Mouse (Mus musculus): ENCODE results near the gene E2f2. TPM values are rescaled to one million over a fixed set of nuclear protein-coding genes. Genes with fewer than 3 reads are reported as not detected.

The E2f2 gene
- polyA plus RNA-seq, 1 experiment from 2014 or later = 4.3 TPM

DNA sequence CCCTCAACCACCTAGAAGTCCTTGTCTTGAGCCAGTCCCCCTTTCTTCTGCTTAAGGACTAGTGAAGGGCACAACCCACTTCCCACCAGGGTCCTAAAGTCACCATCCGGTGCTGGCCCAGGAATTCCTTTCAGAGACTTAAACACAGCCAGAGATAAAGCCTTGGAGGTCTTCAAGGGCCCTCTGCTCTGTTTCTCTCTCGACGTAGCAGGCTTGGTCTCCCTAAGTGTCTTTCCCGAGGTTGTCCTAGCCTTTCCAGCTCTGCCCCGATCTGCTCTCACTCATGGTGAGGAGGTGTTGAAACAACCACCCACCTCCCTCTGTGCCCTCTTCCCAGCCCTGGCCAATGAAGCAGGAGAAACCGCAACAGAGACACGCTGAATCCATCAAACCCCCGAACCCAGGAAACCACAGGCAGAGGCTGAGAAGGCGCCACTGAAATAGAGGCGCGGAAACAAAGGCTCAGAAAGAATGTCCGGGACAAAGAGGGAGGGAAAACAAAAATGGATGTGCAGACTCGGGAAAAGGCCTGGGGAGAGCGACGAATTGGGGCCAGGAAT, 37.7 kb upstream of the E2f2 start:
- ATAC-seq = peak; percentile 30
- H3K4me1 ChIP-seq (replicated peaks; ENCODE audit: control insufficient read depth, insufficient read depth, low read length) = peaks cover 26% of the 10 kb centered on the region
- H3K4me3 ChIP-seq (replicated peaks; ENCODE audit: low read length) = peak overlapping the region; percentile 48
- peak overlapping the region; percentile 79 for H3K4me2 ChIP-seq (ENCODE audit: low read length)
- H3K9ac ChIP-seq (replicated peaks; ENCODE audit: low read depth, low read length) = peak overlapping the region; percentile 74
- no peaks in the 10 kb centered on the region for H3K9me3 ChIP-seq (ENCODE audit: control insufficient read depth, low read length)
- H3K36me3 ChIP-seq (ENCODE audit: control insufficient read depth, insufficient read depth) = no peaks in the 10 kb centered on the region
- WGBS = under 1% methylated on average over 15 of the region's 15 CpGs
- peak overlapping the region; percentile 90 for H3K27ac ChIP-seq (ENCODE audit: low read length)
- H3K27me3 ChIP-seq (replicated peaks; ENCODE audit: control insufficient read depth, insufficient read depth, low read length) = no peaks in the 10 kb centered on the region

DNA sequence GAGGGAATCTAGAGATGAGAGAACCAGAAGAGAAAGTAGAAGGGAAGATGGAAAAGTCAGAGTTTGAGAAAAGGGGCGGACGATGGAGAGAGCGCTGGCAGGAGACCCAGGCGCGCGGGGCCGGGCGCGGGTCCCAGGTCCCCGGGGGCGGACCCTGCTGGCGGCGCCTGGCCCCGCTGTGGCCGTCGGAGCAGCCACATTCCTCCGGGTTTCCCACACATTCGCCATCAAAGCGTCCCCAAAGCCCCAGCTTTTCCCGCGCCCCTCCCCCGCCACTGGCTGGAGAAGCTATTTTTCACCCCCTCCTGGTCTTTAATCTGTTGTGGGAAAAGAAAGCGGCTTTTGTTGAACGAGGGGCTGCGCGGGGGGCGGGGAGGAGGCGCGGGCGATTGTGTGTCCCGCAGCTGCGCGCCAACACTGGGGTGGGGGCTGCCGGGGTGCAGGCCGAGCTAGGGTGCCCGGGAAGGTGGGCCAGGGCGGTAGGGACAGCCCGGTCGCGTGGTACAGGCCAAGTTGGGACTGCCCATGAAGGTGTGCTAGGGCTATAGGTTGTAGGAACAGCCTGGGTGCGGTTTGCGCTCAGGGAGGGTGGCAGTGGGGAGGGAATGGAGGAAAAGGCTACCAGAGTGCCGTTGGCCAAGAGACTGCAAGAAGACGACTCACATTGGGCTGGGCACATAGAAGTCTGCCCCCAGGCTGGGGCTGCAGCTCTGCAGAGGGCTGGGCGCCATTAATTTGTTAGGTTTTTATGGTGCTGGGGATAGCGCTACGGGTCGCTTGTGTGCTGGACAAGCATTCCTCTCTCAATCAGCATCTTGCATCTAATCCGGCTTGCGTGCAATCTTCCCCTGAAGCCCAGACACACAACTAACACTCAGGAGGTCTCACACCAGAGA, 37.0 kb upstream of the E2f2 start:
- no peaks in the 10 kb centered on the region for H3K9me3 ChIP-seq (ENCODE audit: control insufficient read depth, low read length)
- H3K4me2 ChIP-seq (ENCODE audit: low read length) = peak overlapping the region; percentile 79
- H3K27ac ChIP-seq (ENCODE audit: low read length) = peak overlapping the region; percentile 90
- peak overlapping the region; percentile 74 for H3K9ac ChIP-seq (replicated peaks; ENCODE audit: low read depth, low read length)
- 2% methylated on average over 47 of the region's 50 CpGs for WGBS
- peak overlapping the region; percentile 48 for H3K4me3 ChIP-seq (replicated peaks; ENCODE audit: low read length)
- no peaks in the 10 kb centered on the region for H3K36me3 ChIP-seq (ENCODE audit: control insufficient read depth, insufficient read depth)
- ATAC-seq = peak; percentile 81
- H3K4me1 ChIP-seq (replicated peaks; ENCODE audit: control insufficient read depth, insufficient read depth, low read length) = peaks cover 32% of the 10 kb centered on the region
- no peaks in the 10 kb centered on the region for H3K27me3 ChIP-seq (replicated peaks; ENCODE audit: control insufficient read depth, insufficient read depth, low read length)

DNA sequence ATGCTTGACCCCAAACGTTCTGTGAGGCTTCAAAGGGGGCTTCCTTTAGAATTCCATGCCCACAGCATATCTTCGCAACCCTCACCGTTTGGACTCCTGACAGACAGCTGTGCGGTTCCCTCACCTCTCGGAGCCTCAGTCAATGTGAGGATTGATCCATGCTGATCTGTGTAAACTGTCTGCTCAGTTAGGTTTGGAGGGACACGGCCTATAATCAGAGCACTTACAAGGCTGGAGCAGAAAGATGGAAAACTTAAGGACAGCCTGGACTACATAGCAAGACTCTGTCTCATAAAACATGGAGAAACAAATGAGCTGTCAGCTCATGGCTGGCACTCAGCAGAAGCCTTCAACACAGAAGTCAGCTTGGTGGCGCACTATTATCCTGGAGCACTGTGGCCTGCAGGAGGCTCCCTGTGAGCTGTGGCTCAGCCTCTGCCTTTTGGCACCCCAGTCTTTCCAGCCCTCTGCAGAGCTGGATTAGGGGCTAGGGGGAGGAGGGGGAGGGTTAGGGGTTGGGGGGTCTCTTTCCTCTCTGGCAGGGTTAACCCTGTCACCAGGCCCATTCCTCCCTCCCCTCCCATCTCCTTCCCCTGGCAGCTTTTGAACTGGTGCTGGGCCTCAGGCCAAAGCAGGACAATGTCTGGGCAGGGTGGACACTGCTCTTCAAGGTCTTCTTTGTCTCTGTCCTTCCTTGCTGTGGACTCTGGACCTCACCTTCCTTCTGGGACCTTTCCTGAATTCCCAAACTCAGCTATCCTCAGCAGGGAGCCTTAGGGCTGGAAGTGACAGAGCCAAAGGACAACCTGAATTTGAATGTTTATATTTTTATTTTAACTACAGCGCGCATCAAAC, 36.1 kb upstream of the E2f2 start:
- H3K9me3 ChIP-seq (ENCODE audit: control insufficient read depth, low read length) = no peaks in the 10 kb centered on the region
- peak overlapping the region; percentile 48 for H3K4me3 ChIP-seq (replicated peaks; ENCODE audit: low read length)
- H3K27ac ChIP-seq (ENCODE audit: low read length) = peak overlapping the region; percentile 90
- H3K4me2 ChIP-seq (ENCODE audit: low read length) = peak overlapping the region; percentile 79
- no peaks in the 10 kb centered on the region for H3K27me3 ChIP-seq (replicated peaks; ENCODE audit: control insufficient read depth, insufficient read depth, low read length)
- H3K4me1 ChIP-seq (replicated peaks; ENCODE audit: control insufficient read depth, insufficient read depth, low read length) = peaks cover 35% of the 10 kb centered on the region
- H3K36me3 ChIP-seq (ENCODE audit: control insufficient read depth, insufficient read depth) = no peaks in the 10 kb centered on the region
- 26% methylated on average over 9 of the region's 9 CpGs for WGBS
- ATAC-seq = peak; percentile 19; the same call in 1 of the 2 replicates
- peak overlapping the region; percentile 74 for H3K9ac ChIP-seq (replicated peaks; ENCODE audit: low read depth, low read length)

DNA sequence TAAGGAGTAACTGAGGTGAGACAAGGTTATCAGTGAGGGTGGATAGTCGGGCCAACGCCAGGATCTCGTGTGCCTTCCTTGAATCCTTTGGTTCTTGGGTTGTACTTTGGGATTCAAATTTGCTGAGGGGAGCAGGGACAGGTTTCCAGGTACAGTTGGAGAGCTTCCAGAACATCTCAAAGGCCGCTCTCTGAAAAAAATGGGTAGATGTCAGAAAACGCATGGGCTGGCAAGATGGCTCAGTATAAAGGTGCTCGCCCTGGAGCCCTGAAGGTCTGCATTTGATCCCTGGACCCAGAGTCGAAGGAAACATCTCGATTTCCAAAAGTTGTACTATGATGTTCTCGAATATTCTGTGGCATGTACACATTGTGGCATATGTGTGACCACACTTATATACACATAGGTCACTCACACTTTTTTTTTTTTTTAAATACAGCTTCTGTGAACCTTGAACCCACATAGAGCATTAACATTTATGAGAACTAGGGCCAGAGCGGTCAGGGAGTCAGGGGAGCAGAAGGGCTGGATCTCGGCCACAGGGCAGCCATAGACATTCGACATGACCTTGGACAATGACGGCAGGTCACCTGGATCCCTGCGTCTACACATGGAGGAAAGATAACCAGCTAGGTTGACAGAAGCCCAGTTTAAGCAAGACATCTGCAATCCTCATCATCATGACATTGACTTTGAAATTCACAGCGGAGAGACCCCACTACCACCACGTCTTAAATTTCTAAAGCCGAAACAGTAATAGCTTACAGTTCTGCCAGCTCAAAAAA, 32.7 kb upstream of the E2f2 start:
- no peak overlapping the region for H3K4me3 ChIP-seq (replicated peaks; ENCODE audit: low read length)
- H3K36me3 ChIP-seq (ENCODE audit: control insufficient read depth, insufficient read depth) = no peaks in the 10 kb centered on the region
- peaks cover 7% of the 10 kb centered on the region; the same call in 1 of the 2 replicates for H3K27me3 ChIP-seq (replicated peaks; ENCODE audit: control insufficient read depth, insufficient read depth, low read length)
- no peak overlapping the region; the same call in 1 of the 2 replicates for H3K4me2 ChIP-seq (ENCODE audit: low read length)
- H3K9ac ChIP-seq (replicated peaks; ENCODE audit: low read depth, low read length) = no peak overlapping the region
- peak overlapping the region; percentile 21; the same call in 1 of the 2 replicates for H3K27ac ChIP-seq (ENCODE audit: low read length)
- 59% methylated on average over 17 of the region's 17 CpGs for WGBS
- ATAC-seq = no peak
- peaks cover 48% of the 10 kb centered on the region for H3K4me1 ChIP-seq (replicated peaks; ENCODE audit: control insufficient read depth, insufficient read depth, low read length)
- no peaks in the 10 kb centered on the region for H3K9me3 ChIP-seq (ENCODE audit: control insufficient read depth, low read length)

DNA sequence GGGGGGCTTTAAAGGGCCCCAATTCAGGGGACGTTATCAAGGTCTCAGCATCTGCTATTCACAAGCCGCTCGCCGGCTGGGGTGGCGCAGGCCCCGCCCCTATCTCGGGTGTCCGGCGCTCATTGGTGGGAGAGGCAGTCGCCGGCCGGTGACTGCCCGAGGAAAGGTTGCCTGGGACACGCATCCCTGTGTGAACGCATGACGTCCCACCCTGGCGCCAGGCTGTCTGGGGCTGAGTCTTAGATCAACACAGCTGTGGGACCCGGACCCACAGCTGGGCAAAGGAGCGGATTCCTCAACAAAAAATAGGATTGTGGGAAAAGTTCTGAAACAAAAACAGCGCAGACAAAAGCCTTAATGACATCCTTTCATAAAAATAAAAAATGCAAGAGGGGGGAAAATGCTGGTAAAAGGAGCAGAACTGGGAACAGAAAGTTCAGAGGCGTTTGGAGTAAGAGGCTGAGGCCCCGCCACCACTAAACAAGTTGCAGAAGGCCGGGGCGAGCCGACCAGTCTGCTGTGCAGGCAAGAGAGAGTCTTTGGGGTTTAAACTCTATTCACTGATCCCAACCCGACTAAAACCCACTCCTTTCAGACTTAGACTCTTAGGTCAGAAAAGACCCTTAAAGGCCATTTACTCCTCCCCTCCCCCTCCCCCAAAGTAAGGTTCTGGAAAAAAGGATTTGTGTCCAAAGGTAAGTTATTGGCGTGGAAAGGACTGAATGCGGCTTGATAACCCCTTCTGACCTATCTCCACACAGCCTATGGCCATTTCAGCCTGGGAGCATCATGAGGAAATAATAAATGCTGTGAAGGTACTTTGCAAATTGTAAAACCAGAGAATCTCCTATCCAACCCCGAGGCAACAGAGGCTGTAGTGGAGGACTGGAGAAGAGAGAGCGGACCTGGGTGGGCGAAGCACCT, 31.6 kb upstream of the E2f2 start:
- H3K27me3 ChIP-seq (replicated peaks; ENCODE audit: control insufficient read depth, insufficient read depth, low read length) = peaks cover 11% of the 10 kb centered on the region
- H3K4me2 ChIP-seq (ENCODE audit: low read length) = peak overlapping the region; percentile 59
- peaks cover 47% of the 10 kb centered on the region for H3K4me1 ChIP-seq (replicated peaks; ENCODE audit: control insufficient read depth, insufficient read depth, low read length)
- peak; percentile 80 for ATAC-seq
- WGBS = 8% methylated on average over 31 of the region's 31 CpGs
- no peaks in the 10 kb centered on the region for H3K9me3 ChIP-seq (ENCODE audit: control insufficient read depth, low read length)
- H3K9ac ChIP-seq (replicated peaks; ENCODE audit: low read depth, low read length) = no peak overlapping the region
- peak overlapping the region; percentile 62 for H3K27ac ChIP-seq (ENCODE audit: low read length)
- H3K4me3 ChIP-seq (replicated peaks; ENCODE audit: low read length) = peak overlapping the region; percentile 32
- no peaks in the 10 kb centered on the region for H3K36me3 ChIP-seq (ENCODE audit: control insufficient read depth, insufficient read depth)

DNA sequence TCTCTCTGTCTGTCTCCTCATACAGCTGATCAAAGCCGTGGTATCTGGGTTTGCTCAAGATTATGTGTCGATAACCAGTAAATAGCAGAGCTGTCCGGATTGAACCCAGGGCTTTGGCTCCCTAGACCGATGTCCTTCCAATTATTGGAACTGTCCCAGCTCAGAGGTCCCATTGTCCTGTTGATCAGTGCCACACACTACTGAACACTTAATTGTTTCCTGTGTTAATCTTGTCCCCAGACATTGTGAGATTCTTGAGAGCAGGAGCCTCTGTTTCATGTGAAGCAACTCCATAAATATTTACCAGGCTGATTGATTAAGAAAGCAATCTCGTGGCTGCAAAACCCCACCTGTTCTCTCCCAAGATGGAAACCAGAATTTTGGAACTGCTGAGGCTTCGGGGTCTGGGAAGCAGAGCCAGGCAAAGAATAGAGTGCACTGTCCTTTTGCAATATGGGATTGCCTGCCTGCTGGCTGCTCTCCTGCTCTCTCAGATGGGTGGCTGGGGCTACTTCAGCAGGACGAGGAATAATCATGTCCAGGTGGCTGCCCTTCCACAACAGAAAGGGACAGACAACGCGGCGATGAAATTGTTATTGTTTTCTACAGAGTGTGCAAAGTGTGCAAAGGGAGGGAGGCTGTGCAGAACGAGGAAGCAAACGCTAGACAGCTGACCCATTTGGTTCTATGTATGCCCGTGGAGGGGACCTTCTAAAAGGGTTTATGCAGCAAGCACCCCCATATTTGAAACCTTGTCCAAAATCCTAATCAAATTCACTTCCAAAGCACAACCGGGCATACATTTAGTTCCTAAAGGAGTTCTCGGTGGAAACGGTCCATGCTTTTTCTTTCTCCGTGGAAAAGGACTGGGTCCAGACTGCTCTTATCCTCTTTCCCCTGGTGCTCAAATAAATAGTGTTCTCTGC, 29.7 kb upstream of the E2f2 start:
- Histone ChIP-seq H3K9ac (replicated peaks; ENCODE audit: low read depth, low read length) (0 out of 2 replicates have a peak overlapping the region, but pooled peaks have one; percentile 5), H3K36me3 (ENCODE audit: control insufficient read depth, insufficient read depth) (no peaks in the 10 kb centered on the region)

DNA sequence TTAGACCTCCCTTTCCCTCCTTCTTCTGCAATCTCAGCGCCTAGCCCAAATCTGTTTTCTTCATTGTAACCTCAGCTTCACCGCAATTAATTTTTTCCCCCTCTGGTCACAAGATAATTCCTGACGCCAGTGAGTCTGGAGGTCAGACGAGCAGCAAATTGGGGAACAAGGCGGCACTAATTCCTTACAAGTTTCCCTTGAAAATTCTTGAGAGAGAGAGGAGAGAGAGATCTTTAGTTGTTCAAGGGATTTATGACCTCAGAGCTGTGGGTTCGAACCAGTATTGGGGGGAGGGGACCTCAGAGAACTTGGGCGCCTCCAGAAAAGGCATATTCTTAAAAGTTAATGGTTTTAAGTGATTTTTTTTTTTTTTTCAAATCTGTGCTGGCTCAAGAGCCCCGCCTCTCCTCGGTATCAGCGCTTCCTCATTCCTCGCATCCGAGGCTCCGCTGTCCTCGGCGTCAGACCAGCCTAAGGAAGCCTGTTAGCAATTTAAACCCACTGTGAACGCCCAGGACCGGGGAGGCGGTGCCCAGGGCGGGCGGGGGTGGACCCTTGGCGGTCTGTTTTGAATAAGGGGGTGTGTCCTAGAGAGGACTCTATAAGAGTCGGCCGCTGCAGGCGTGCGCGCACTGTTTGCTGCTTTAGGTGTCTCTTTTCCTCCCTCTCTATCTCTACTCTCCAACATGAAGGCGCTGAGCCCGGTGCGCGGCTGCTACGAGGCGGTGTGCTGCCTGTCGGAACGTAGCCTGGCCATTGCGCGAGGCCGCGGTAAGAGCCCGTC, 28.8 kb upstream of the E2f2 start, which contains the start of gene Id3:
TSS of gene Id3 (plus strand) at position 305 of the 784 bp plus-strand sequence.
- no peaks in the 10 kb centered on the region for H3K36me3 ChIP-seq (ENCODE audit: control insufficient read depth, insufficient read depth)
- H3K9ac ChIP-seq (replicated peaks; ENCODE audit: low read depth, low read length) = peak within 1 kb of the TSS; percentile 55
- H3K27ac ChIP-seq (ENCODE audit: low read length) = peak within 1 kb of the TSS; percentile 45
- H3K4me1 ChIP-seq (replicated peaks; ENCODE audit: control insufficient read depth, insufficient read depth, low read length) = peaks cover 51% of the 10 kb centered on the region
- under 1% methylated on average over 37 of the region's 39 CpGs for WGBS
- H3K4me2 ChIP-seq (ENCODE audit: low read length) = peak within 1 kb of the TSS; percentile 77
- peak; percentile 84 for ATAC-seq
- H3K9me3 ChIP-seq (ENCODE audit: control insufficient read depth, low read length) = no peaks in the 10 kb centered on the region
- peaks cover 25% of the 10 kb centered on the region for H3K27me3 ChIP-seq (replicated peaks; ENCODE audit: control insufficient read depth, insufficient read depth, low read length)
- peak within 1 kb of the TSS; percentile 44 for H3K4me3 ChIP-seq (replicated peaks; ENCODE audit: low read length)

More for the DNA sequence above, 29.7 kb upstream of the E2f2 start:
- 16% methylated on average over 17 of the region's 17 CpGs for WGBS
- Histone ChIP-seq H3K9me3 (ENCODE audit: control insufficient read depth, low read length) (no peaks in the 10 kb centered on the region), H3K27ac (ENCODE audit: low read length) (peak overlapping the region; percentile 45), H3K4me1 (replicated peaks; ENCODE audit: control insufficient read depth, insufficient read depth, low read length) (peaks cover 43% of the 10 kb centered on the region), H3K4me3 (replicated peaks; ENCODE audit: low read length) (no peak overlapping the region), H3K27me3 (replicated peaks; ENCODE audit: control insufficient read depth, insufficient read depth, low read length) (peaks cover 25% of the 10 kb centered on the region), H3K4me2 (ENCODE audit: low read length) (peak overlapping the region; percentile 77)
- no peak for ATAC-seq

Data from forebrain, embryonic 16.5 days (tissue).